Mouse (Mus musculus): ENCODE data around the gene Golm1. TPM values are rescaled to one million over a fixed set of nuclear protein-coding genes. Genes with fewer than 3 reads are reported as not detected.

Gene Golm1
- total RNA-seq, 1 experiment from 2014 or later = 42.8 TPM

DNA sequence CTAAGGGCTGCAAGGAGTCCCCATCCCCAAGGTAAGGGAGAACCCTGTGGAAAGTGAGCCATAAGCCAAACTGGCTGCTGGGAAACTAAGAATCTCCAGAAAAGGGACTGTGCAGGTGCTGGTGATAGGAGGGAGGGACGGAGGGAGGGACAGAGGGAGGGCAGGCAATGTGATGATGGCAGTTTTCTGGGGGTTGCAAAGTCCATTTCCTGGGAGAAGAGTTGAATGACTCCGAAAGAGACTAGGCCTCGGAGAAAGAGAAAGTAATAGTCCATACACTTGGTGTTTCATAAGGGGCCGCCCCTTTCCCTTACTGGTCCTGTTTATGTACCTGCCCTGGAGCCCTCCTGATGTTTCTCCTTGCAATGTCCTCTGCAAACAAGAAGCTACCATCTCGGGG is 21.1 kb downstream of the Golm1 start:
- no peak for ATAC-seq (replicated peaks; ENCODE audit: insufficient number of reproducible peaks, low FRiP score, low TSS enrichment, poor library complexity, severe bottlenecking)

DNA sequence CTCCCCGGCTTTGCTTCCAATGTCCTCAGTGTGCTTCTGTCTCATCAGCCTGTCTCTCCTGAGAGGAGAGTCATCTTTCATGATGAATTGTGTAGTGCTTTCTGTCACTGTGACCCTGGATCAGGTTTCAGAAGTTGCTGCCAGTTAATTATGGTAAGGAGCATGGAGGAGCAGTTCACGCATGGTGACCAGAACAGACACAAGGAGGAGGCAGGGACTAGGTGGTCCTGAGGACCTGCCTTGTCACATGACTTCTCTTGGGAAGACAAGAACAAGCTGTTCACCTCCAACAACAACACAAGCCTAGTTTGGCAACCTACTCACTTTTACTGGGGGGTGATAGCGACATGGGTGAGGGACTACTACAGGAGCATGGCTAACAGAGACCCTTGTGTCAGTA is 22.5 kb downstream of the Golm1 start:
- ATAC-seq (replicated peaks; ENCODE audit: insufficient number of reproducible peaks, low FRiP score, low TSS enrichment, poor library complexity, severe bottlenecking) = no peak

DNA sequence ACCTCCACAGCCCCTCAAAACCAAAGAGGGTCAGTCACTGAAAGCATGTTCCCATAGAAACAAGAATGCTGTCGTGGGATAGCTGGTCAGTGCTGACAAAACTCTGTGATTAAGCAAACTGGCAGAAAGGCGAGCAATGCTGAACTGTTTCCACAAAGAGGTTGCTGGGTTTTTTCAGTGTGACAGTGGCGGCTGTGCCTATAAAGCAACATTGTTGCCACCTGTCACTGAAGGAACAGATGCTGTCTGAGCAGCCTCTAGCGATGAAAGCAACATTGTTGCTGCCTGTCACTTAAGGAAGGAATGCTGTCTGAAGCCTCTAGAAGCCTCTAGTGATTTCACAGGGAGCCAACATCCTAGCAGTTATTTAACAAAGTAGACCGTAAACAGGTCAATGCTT is 23.0 kb downstream of the Golm1 start:
- ATAC-seq (replicated peaks; ENCODE audit: insufficient number of reproducible peaks, low FRiP score, low TSS enrichment, poor library complexity, severe bottlenecking) = no peak

GRCm38 (mm10) chr13:59649781-59650180 is 25.8 kb downstream of the Golm1 start:
- ATAC-seq (replicated peaks; ENCODE audit: insufficient number of reproducible peaks, low FRiP score, low TSS enrichment, poor library complexity, severe bottlenecking) = no peak

- no peak for ATAC-seq (replicated peaks; ENCODE audit: insufficient number of reproducible peaks, low FRiP score, low TSS enrichment, poor library complexity, severe bottlenecking)
Measured at GRCm38 (mm10) chr13:59648598-59648997, 27.0 kb downstream of the Golm1 start.

GRCm38 (mm10) chr13:59647484-59647883 is 28.1 kb downstream of the Golm1 start:
- no peak for ATAC-seq (replicated peaks; ENCODE audit: insufficient number of reproducible peaks, low FRiP score, low TSS enrichment, poor library complexity, severe bottlenecking)

- no peak for ATAC-seq (replicated peaks; ENCODE audit: insufficient number of reproducible peaks, low FRiP score, low TSS enrichment, poor library complexity, severe bottlenecking)
Measured at GRCm38 (mm10) chr13:59646674-59647244, 28.9 kb downstream of the Golm1 start.

GRCm38 (mm10) chr13:59645491-59645890 is 30.1 kb downstream of the Golm1 start:
- no peak for ATAC-seq (replicated peaks; ENCODE audit: insufficient number of reproducible peaks, low FRiP score, low TSS enrichment, poor library complexity, severe bottlenecking)

- ATAC-seq (replicated peaks; ENCODE audit: insufficient number of reproducible peaks, low FRiP score, low TSS enrichment, poor library complexity, severe bottlenecking) = no peak
Measured at GRCm38 (mm10) chr13:59642818-59643217, 32.8 kb downstream of the Golm1 start.

DNA sequence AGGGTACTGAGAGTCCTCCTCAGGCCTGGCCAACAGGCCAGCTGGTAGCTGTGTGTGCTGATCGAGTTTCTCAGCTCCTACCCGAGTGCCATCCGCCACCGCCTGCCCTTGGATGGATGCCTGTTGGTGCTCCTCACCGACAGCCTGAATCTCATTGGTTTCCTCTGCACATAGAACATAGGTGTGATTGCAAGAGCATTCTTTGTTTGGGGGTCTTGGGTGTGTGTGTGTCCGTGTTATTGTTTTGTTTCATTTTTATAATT is 35.5 kb downstream of the Golm1 start:
- ATAC-seq (replicated peaks; ENCODE audit: insufficient number of reproducible peaks, low FRiP score, low TSS enrichment, poor library complexity, severe bottlenecking) = no peak

- ATAC-seq (replicated peaks; ENCODE audit: insufficient number of reproducible peaks, low FRiP score, low TSS enrichment, poor library complexity, severe bottlenecking) = no peak
Measured at GRCm38 (mm10) chr13:59639368-59640177, 36.0 kb downstream of the Golm1 start.

- ATAC-seq (replicated peaks; ENCODE audit: insufficient number of reproducible peaks, low FRiP score, low TSS enrichment, poor library complexity, severe bottlenecking) = no peak
Measured at GRCm38 (mm10) chr13:59637800-59638199, 37.8 kb downstream of the Golm1 start.

- ATAC-seq (replicated peaks; ENCODE audit: insufficient number of reproducible peaks, low FRiP score, low TSS enrichment, poor library complexity, severe bottlenecking) = no peak
Measured at GRCm38 (mm10) chr13:59634637-59635036, 41.0 kb downstream of the Golm1 start.

GRCm38 (mm10) chr13:59626739-59627138 is 48.9 kb downstream of the Golm1 start:
- ATAC-seq (replicated peaks; ENCODE audit: insufficient number of reproducible peaks, low FRiP score, low TSS enrichment, poor library complexity, severe bottlenecking) = no peak

DNA sequence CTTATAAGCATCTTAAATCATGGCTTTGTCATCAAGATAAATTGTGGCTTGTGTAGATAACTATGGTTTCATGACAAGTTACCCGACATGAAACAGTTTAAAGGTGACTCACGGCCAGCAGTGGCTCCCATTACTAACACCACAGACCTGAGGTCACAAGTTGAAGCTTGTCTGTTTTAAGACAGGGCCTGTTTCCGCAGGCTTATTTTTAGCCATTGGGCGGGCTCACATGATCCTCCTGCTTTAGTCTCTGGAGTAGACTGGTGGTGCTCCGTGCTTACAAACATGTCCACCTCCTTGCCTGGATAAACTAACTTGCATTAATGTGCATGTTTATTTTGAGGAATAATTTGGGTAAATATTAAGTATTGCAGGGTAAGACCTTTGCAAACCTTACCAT is 50.7 kb downstream of the Golm1 start:
- ATAC-seq (replicated peaks; ENCODE audit: insufficient number of reproducible peaks, low FRiP score, low TSS enrichment, poor library complexity, severe bottlenecking) = no peak

- ATAC-seq (replicated peaks; ENCODE audit: insufficient number of reproducible peaks, low FRiP score, low TSS enrichment, poor library complexity, severe bottlenecking) = no peak
Measured at GRCm38 (mm10) chr13:59624389-59624788, 51.2 kb downstream of the Golm1 start.

- ATAC-seq (replicated peaks; ENCODE audit: insufficient number of reproducible peaks, low FRiP score, low TSS enrichment, poor library complexity, severe bottlenecking) = no peak
Measured at GRCm38 (mm10) chr13:59621643-59622489, 53.7 kb downstream of the Golm1 start.

DNA sequence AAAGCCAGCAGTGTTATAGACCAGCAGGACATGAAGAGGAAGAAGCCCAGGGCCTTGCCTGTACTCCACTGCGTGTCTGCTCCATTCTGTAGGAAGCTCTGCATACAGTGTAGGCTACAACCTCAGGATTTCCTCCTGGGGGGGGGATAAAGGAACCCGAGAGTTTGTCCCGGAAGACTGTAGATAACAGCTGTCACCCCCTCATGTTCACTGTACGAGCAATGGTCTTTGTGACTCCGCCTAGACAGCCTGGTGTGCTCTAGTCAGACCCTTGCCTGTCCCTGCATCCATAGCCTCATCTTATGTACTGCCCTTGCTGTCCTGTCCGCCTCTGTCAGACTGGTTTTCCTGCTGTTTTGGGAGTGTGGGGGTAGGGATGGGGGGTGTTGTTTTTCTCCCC is 57.1 kb downstream of the Golm1 start:
- ATAC-seq (replicated peaks; ENCODE audit: insufficient number of reproducible peaks, low FRiP score, low TSS enrichment, poor library complexity, severe bottlenecking) = no peak

GRCm38 (mm10) chr13:59615554-59615953 is 60.1 kb downstream of the Golm1 start:
- no peak for ATAC-seq (replicated peaks; ENCODE audit: insufficient number of reproducible peaks, low FRiP score, low TSS enrichment, poor library complexity, severe bottlenecking)

- ATAC-seq (replicated peaks; ENCODE audit: insufficient number of reproducible peaks, low FRiP score, low TSS enrichment, poor library complexity, severe bottlenecking) = no peak
Measured at GRCm38 (mm10) chr13:59615152-59615551, 60.5 kb downstream of the Golm1 start.

All from monocyte, adult 5-6 weeks (primary cell).